Mouse (Mus musculus) stomach, embryonic 16.5 days (tissue): ENCODE results near the gene Ppcs. TPM values are rescaled to one million over a fixed set of nuclear protein-coding genes. Genes with fewer than 3 reads are reported as not detected.
A peak's percentile ranks its signal among the peaks of the same experiment; 100 is the strongest.

Source experiments
- ATAC-seq: fragments of 200-750 bp; cut with Nextera tagmentation; 2 replicates; pipeline ENCODE4 v1.8.0; 2017; ENCODE audit warnings: moderate number of reproducible peaks, moderate TSS enrichment; ENCODE audit not compliant: insufficient read depth, low FRiP score
- H3K27ac ChIP-seq: fragments of 300-500 bp; sonication (generic); 2 replicates; pipeline ENCODE4 v1.5.1; 2014; ENCODE audit warnings: low read length
- H3K27me3 ChIP-seq: fragments of 300-500 bp; sonication (generic); 2 replicates; pipeline ENCODE4 v1.6.1; 2014; ENCODE audit warnings: low read length, control low read depth, mixed read lengths; ENCODE audit not compliant: control insufficient read depth, insufficient read depth
- H3K36me3 ChIP-seq: fragments of 300-500 bp; sonication (generic); 2 replicates; pipeline ENCODE4 v1.6.1; 2014; ENCODE audit warnings: low read length; ENCODE audit not compliant: control insufficient read depth, insufficient read depth
- H3K4me1 ChIP-seq: fragments of 300-500 bp; sonication (generic); 2 replicates; pipeline ENCODE4 v1.6.1; 2014; ENCODE audit warnings: low read length, control low read depth, mixed read lengths; ENCODE audit not compliant: control insufficient read depth, insufficient read depth
- H3K4me2 ChIP-seq: fragments of 300-500 bp; sonication (generic); 2 replicates; pipeline ENCODE4 v1.6.1; 2014; ENCODE audit warnings: low read depth, low read length, mixed read lengths
- H3K4me3 ChIP-seq: fragments of 300-500 bp; sonication (generic); replicated peaks from 2 replicates; pipeline ENCODE4 v1.5.1; 2014; ENCODE audit warnings: mild to moderate bottlenecking, low read length
- H3K9ac ChIP-seq: fragments of 300-500 bp; sonication (generic); 2 replicates; pipeline ENCODE4 v1.6.1; 2014; ENCODE audit warnings: low read length
- H3K9me3 ChIP-seq: fragments of 300-500 bp; sonication (generic); replicated peaks from 2 replicates; pipeline ENCODE4 v1.6.1; 2016; ENCODE audit warnings: low read length, control low read depth; ENCODE audit not compliant: control insufficient read depth
- WGBS: fragments of 180-500 bp; shearing (Covaris S2); extraction: QIAGEN DNeasy Blood & Tissue Kit; methylation state at CpG from one replicate; pipeline ENCODE4 v1.1.7; 2014; 5-methylcytosine and 5-hydroxymethylcytosine counted together
- polyA plus RNA-seq: library from polyadenylated mRNA; unstranded; fragments of >200 nt; fragmentation: Nextera tagmentation; extraction: Ambion mirVana; gene quantifications from 2 replicates; pipeline ENCODE4 v1.2.1, GENCODE M21; 2015

Ppcs gene
- polyA plus RNA-seq, result 32.5 and 34.6 TPM in 2 replicates

- H3K4me2 ChIP-seq, result peak within 1 kb of the TSS; percentile 91
- no peaks in the 10 kb centered on the region for H3K9me3 ChIP-seq
- H3K4me1 ChIP-seq, result peaks cover 17% of the 10 kb centered on the region
- H3K4me3 ChIP-seq, result peak within 1 kb of the TSS; percentile 62
- peak within 1 kb of the TSS; percentile 81 for H3K9ac ChIP-seq
- peak within 1 kb of the TSS; percentile 83 for H3K27ac ChIP-seq
- H3K27me3 ChIP-seq, result no peaks in the 10 kb centered on the region
- WGBS, result 0% methylated on average over 52 of the region's 52 CpGs
- ATAC-seq, result peak; percentile 95
- H3K36me3 ChIP-seq, result no peaks in the 10 kb centered on the region
These were observed at the start of gene Ppcs, which contains the start of gene Zmynd12 for GRCm38 (mm10) chr4:119422294-119422964. Ppcs (minus strand) TSS chr4:119422420. Zmynd12 (plus strand) TSS chr4:119422814.

GRCm38 (mm10) chr4:119467720-119468380 is 45.6 kb upstream of the Ppcs start:
- H3K9me3 ChIP-seq, result no peaks in the 10 kb centered on the region
- H3K4me2 ChIP-seq, result no peak overlapping the region
- ATAC-seq, result no peak
- 82% methylated on average over 16 of the region's 16 CpGs for WGBS
- H3K9ac ChIP-seq, result no peak overlapping the region
- H3K4me1 ChIP-seq, result peaks cover 6% of the 10 kb centered on the region
- H3K36me3 ChIP-seq, result no peaks in the 10 kb centered on the region
- H3K27me3 ChIP-seq, result no peaks in the 10 kb centered on the region
- H3K4me3 ChIP-seq, result no peak overlapping the region
- H3K27ac ChIP-seq, result no peak overlapping the region

GRCm38 (mm10) chr4:119465841-119466240 is 43.6 kb upstream of the Ppcs start:
- Histone ChIP-seq H3K36me3 (no peaks in the 10 kb centered on the region), H3K9me3 (no peaks in the 10 kb centered on the region), H3K27ac (no peak overlapping the region), H3K27me3 (no peaks in the 10 kb centered on the region), H3K4me2 (no peak overlapping the region), H3K4me3 (no peak overlapping the region), H3K4me1 (peaks cover 10% of the 10 kb centered on the region), H3K9ac (no peak overlapping the region)
- WGBS, result 93% methylated on average over 5 of the region's 5 CpGs
- ATAC-seq, result no peak

GRCm38 (mm10) chr4:119463756-119464419 is 41.7 kb upstream of the Ppcs start:
- 68% methylated on average over 13 of the region's 13 CpGs for WGBS
- Histone ChIP-seq H3K4me1 (peaks cover 10% of the 10 kb centered on the region), H3K9ac (no peak overlapping the region), H3K9me3 (no peaks in the 10 kb centered on the region), H3K4me3 (no peak overlapping the region), H3K4me2 (no peak overlapping the region), H3K36me3 (no peaks in the 10 kb centered on the region), H3K27ac (no peak overlapping the region), H3K27me3 (no peaks in the 10 kb centered on the region)
- ATAC-seq, result no peak

- 32% methylated on average over 11 of the region's 11 CpGs for WGBS
- no peak overlapping the region for H3K4me3 ChIP-seq
- no peak overlapping the region for H3K4me2 ChIP-seq
- peaks cover 10% of the 10 kb centered on the region for H3K4me1 ChIP-seq
- H3K9me3 ChIP-seq, result no peaks in the 10 kb centered on the region
- H3K9ac ChIP-seq, result no peak overlapping the region
- no peaks in the 10 kb centered on the region for H3K36me3 ChIP-seq
- no peak overlapping the region; the same call in 1 of the 2 replicates for H3K27ac ChIP-seq
- peak; percentile 74; the same call in 1 of the 2 replicates for ATAC-seq
- no peaks in the 10 kb centered on the region for H3K27me3 ChIP-seq
These were observed 40.9 kb upstream of the Ppcs start for GRCm38 (mm10) chr4:119462858-119463755.

GRCm38 (mm10) chr4:119462457-119462856 is 40.2 kb upstream of the Ppcs start:
- no peaks in the 10 kb centered on the region for H3K36me3 ChIP-seq
- H3K4me3 ChIP-seq, result no peak overlapping the region
- H3K4me2 ChIP-seq, result no peak overlapping the region
- 78% methylated on average over 3 of the region's 3 CpGs for WGBS
- no peak overlapping the region for H3K9ac ChIP-seq
- no peaks in the 10 kb centered on the region for H3K9me3 ChIP-seq
- H3K4me1 ChIP-seq, result peaks cover 10% of the 10 kb centered on the region
- no peaks in the 10 kb centered on the region for H3K27me3 ChIP-seq
- no peak overlapping the region for H3K27ac ChIP-seq
- no peak for ATAC-seq

GRCm38 (mm10) chr4:119460728-119461141 is 38.5 kb upstream of the Ppcs start:
- H3K4me3 ChIP-seq, result no peak overlapping the region
- no peak overlapping the region for H3K27ac ChIP-seq
- H3K9me3 ChIP-seq, result no peaks in the 10 kb centered on the region
- H3K4me2 ChIP-seq, result no peak overlapping the region
- no peaks in the 10 kb centered on the region for H3K27me3 ChIP-seq
- ATAC-seq, result peak; percentile 48
- no peaks in the 10 kb centered on the region for H3K36me3 ChIP-seq
- WGBS, result 50% methylated on average over 8 of the region's 8 CpGs
- H3K9ac ChIP-seq, result no peak overlapping the region
- H3K4me1 ChIP-seq, result peaks cover 10% of the 10 kb centered on the region

GRCm38 (mm10) chr4:119460296-119460695 is 38.1 kb upstream of the Ppcs start:
- Histone ChIP-seq H3K4me3 (no peak overlapping the region), H3K27ac (no peak overlapping the region), H3K36me3 (no peaks in the 10 kb centered on the region), H3K4me2 (no peak overlapping the region), H3K9ac (no peak overlapping the region), H3K27me3 (no peaks in the 10 kb centered on the region), H3K4me1 (peaks cover 10% of the 10 kb centered on the region), H3K9me3 (no peaks in the 10 kb centered on the region)
- no peak for ATAC-seq
- WGBS, result 61% methylated on average over 5 of the region's 5 CpGs
